Mouse (Mus musculus): ENCODE results near the gene Vsig2.

DNA sequence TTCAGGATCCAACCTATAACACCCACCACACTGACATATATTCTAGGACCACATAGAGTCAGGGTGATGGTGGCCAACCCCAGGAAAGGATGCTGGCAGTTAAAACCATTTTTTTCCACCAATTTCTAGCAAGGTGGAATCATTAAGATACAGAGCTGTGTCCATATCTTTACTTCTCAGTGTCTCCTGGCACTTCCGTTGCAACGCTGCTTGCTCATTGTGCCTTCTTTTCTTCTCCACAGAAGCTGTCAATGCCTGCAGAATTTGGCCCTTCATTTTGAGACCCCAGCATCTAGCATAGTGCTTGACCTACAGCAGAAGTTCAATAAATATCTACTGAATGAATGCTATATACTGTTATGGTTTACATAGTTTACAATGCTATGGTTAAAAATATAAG is 28.0 kb downstream of the Vsig2 start:
- TF ChIP-seq FLI1 (IDR thresholded peaks at IDR 0.05; ENCODE audit: low read length) (no peak), GATA1 (IDR thresholded peaks at IDR 0.05; ENCODE audit: borderline replicate concordance, low read length) (no peak; the same call in 2 of the 3 replicates)

Measured in megakaryocyte, embryonic 14.5 days (primary cell).